Mouse (Mus musculus) ES-E14 (cell line): Measurements from ENCODE around the gene Hoxc11.

Experiments
- CHD2 ChIP-seq: IDR thresholded peaks from 2 replicates; pipeline ENCODE4 v1.6.1; 2014; ENCODE audit warnings: mild to moderate bottlenecking, low read depth, low read length, inconsistent platforms
- HCFC1 ChIP-seq: IDR thresholded peaks from 2 replicates; pipeline ENCODE4 v1.6.1; 2012; ENCODE audit warnings: low read length, inconsistent platforms, borderline replicate concordance; ENCODE audit not compliant: insufficient read depth
- MAFK ChIP-seq: IDR thresholded peaks from 2 replicates; pipeline ENCODE4 v1.6.1; 2014; ENCODE audit warnings: mild to moderate bottlenecking, low read depth, low read length, inconsistent platforms; ENCODE audit not compliant: insufficient read depth
- ZC3H11A ChIP-seq: IDR thresholded peaks from 2 replicates; pipeline ENCODE4 v1.6.1; 2012; ENCODE audit warnings: low read depth, mild to moderate bottlenecking, inconsistent platforms, low read length, borderline replicate concordance
- ZNF384 ChIP-seq: IDR thresholded peaks from 2 replicates; pipeline ENCODE4 v1.6.1; 2012; ENCODE audit warnings: low read depth, low read length, inconsistent platforms

DNA sequence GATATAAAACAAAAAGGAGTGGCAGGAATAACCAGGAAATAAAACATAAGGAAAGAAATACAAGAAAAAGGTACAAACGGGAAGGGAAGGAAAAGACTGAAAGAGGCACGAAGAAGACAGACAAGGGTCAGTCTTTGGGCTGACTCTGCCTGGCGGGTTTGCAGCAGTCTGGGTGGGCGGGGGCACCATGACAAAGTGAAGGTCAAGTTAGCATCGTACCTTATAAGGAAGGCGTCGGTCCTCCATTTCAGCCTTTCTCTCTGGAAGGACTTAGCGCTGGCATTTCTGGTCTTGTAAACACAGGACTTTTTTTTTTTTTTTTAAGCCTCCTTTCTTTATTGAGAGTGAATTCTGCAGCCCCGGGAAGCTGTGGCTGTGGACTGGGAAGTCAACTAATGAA is 7.0 kb upstream of the Hoxc11 start:
- TF ChIP-seq ZC3H11A = no peak
- no peak for TF ChIP-seq CHD2
- no peak for TF ChIP-seq HCFC1
- TF ChIP-seq ZNF384 = 0 out of 2 replicates have a peak, but pooled peaks have one; percentile 18
- no peak for TF ChIP-seq MAFK
